Mouse (Mus musculus): ENCODE measurements around the gene Podxl2. TPM values are rescaled to one million over a fixed set of nuclear protein-coding genes. Genes with fewer than 3 reads are reported as not detected.

Gene Podxl2
- polyA plus RNA-seq, 1 experiment from 2014 or later, result 44.1 TPM

- Histone ChIP-seq H3K27me3 (replicated peaks) (peaks cover 6% of the 10 kb centered on the region; the same call in 1 of the 2 replicates), H3K4me3 (no peak overlapping the region), H3K9ac (no peak overlapping the region), H3K4me2 (no peak overlapping the region), H3K4me1 (peaks cover 25% of the 10 kb centered on the region), H3K9me3 (no peaks in the 10 kb centered on the region), H3K27ac (replicated peaks) (no peak overlapping the region), H3K36me3 (no peaks in the 10 kb centered on the region)
- ATAC-seq (ENCODE audit: extremely low read depth, insufficient number of reproducible peaks, low FRiP score, low TSS enrichment), result peak; percentile 66
- WGBS, result 33% methylated on average over 6 of the region's 6 CpGs
These were observed 48.3 kb downstream of the Podxl2 start for GRCm38 (mm10) chr6:88826545-88826944.

- peaks cover 6% of the 10 kb centered on the region; the same call in 1 of the 2 replicates for H3K27me3 ChIP-seq (replicated peaks)
- H3K4me2 ChIP-seq, result no peak overlapping the region
- H3K27ac ChIP-seq (replicated peaks), result no peak overlapping the region
- 48% methylated on average over 3 of the region's 3 CpGs for WGBS
- H3K9me3 ChIP-seq, result no peaks in the 10 kb centered on the region
- ATAC-seq (ENCODE audit: extremely low read depth, insufficient number of reproducible peaks, low FRiP score, low TSS enrichment), result no peak
- no peak overlapping the region for H3K4me3 ChIP-seq
- no peaks in the 10 kb centered on the region for H3K36me3 ChIP-seq
- no peak overlapping the region for H3K9ac ChIP-seq
- peaks cover 25% of the 10 kb centered on the region for H3K4me1 ChIP-seq
These were observed 48.8 kb downstream of the Podxl2 start for GRCm38 (mm10) chr6:88826088-88826487.

- Histone ChIP-seq H3K9me3 (no peaks in the 10 kb centered on the region), H3K27me3 (replicated peaks) (peaks cover 3% of the 10 kb centered on the region; the same call in 1 of the 2 replicates), H3K9ac (no peak overlapping the region), H3K4me2 (no peak overlapping the region), H3K4me3 (no peak overlapping the region), H3K36me3 (no peaks in the 10 kb centered on the region), H3K4me1 (peaks cover 35% of the 10 kb centered on the region), H3K27ac (replicated peaks) (no peak overlapping the region)
- ATAC-seq (ENCODE audit: extremely low read depth, insufficient number of reproducible peaks, low FRiP score, low TSS enrichment), result no peak
- 56% methylated on average over 7 of the region's 7 CpGs for WGBS
These were observed 50.7 kb downstream of the Podxl2 start for GRCm38 (mm10) chr6:88824183-88824582.

GRCm38 (mm10) chr6:88821901-88822300 is 52.9 kb downstream of the Podxl2 start:
- Histone ChIP-seq H3K4me2 (no peak overlapping the region), H3K4me1 (peaks cover 32% of the 10 kb centered on the region), H3K36me3 (no peaks in the 10 kb centered on the region), H3K9me3 (no peaks in the 10 kb centered on the region), H3K4me3 (no peak overlapping the region), H3K27ac (replicated peaks) (no peak overlapping the region), H3K9ac (no peak overlapping the region), H3K27me3 (replicated peaks) (0 out of 2 replicates have a peak, but pooled peaks cover 3% of the 10 kb centered on the region)
- 53% methylated on average over 11 of the region's 11 CpGs for WGBS
- ATAC-seq (ENCODE audit: extremely low read depth, insufficient number of reproducible peaks, low FRiP score, low TSS enrichment), result no peak

- Histone ChIP-seq H3K27ac (replicated peaks) (no peak overlapping the region), H3K4me1 (peaks cover 26% of the 10 kb centered on the region), H3K36me3 (no peaks in the 10 kb centered on the region), H3K27me3 (replicated peaks) (0 out of 2 replicates have a peak, but pooled peaks cover 3% of the 10 kb centered on the region), H3K4me3 (no peak overlapping the region), H3K4me2 (no peak overlapping the region), H3K9me3 (no peaks in the 10 kb centered on the region), H3K9ac (no peak overlapping the region)
- WGBS, result 89% methylated on average over 6 of the region's 6 CpGs
- ATAC-seq (ENCODE audit: extremely low read depth, insufficient number of reproducible peaks, low FRiP score, low TSS enrichment), result no peak
These were observed 53.5 kb downstream of the Podxl2 start for GRCm38 (mm10) chr6:88821294-88821693.

- peaks cover 22% of the 10 kb centered on the region for H3K4me1 ChIP-seq
- no peak overlapping the region for H3K4me2 ChIP-seq
- H3K36me3 ChIP-seq, result no peaks in the 10 kb centered on the region
- no peak overlapping the region for H3K27ac ChIP-seq (replicated peaks)
- 25% methylated on average over 3 of the region's 3 CpGs for WGBS
- no peak overlapping the region for H3K9ac ChIP-seq
- no peak for ATAC-seq (ENCODE audit: extremely low read depth, insufficient number of reproducible peaks, low FRiP score, low TSS enrichment)
- H3K27me3 ChIP-seq (replicated peaks), result 0 out of 2 replicates have a peak, but pooled peaks cover 3% of the 10 kb centered on the region
- H3K4me3 ChIP-seq, result no peak overlapping the region
- H3K9me3 ChIP-seq, result no peaks in the 10 kb centered on the region
These were observed 54.0 kb downstream of the Podxl2 start for GRCm38 (mm10) chr6:88820853-88821252.

GRCm38 (mm10) chr6:88816913-88817312 is 57.9 kb downstream of the Podxl2 start:
- no peaks in the 10 kb centered on the region for H3K9me3 ChIP-seq
- H3K9ac ChIP-seq, result no peak overlapping the region
- H3K36me3 ChIP-seq, result no peaks in the 10 kb centered on the region
- no peak overlapping the region for H3K4me3 ChIP-seq
- peaks cover 23% of the 10 kb centered on the region for H3K4me1 ChIP-seq
- H3K4me2 ChIP-seq, result no peak overlapping the region
- H3K27ac ChIP-seq (replicated peaks), result no peak overlapping the region
- ATAC-seq (ENCODE audit: extremely low read depth, insufficient number of reproducible peaks, low FRiP score, low TSS enrichment), result no peak
- WGBS, result 80% methylated on average over 3 of the region's 3 CpGs
- H3K27me3 ChIP-seq (replicated peaks), result no peaks in the 10 kb centered on the region

GRCm38 (mm10) chr6:88815489-88815888 is 59.4 kb downstream of the Podxl2 start:
- Histone ChIP-seq H3K9me3 (no peaks in the 10 kb centered on the region), H3K4me3 (no peak overlapping the region), H3K36me3 (no peaks in the 10 kb centered on the region), H3K4me2 (no peak overlapping the region), H3K9ac (no peak overlapping the region), H3K4me1 (peaks cover 20% of the 10 kb centered on the region), H3K27me3 (replicated peaks) (no peaks in the 10 kb centered on the region), H3K27ac (replicated peaks) (no peak overlapping the region)
- 73% methylated on average over 3 of the region's 3 CpGs for WGBS
- no peak for ATAC-seq (ENCODE audit: extremely low read depth, insufficient number of reproducible peaks, low FRiP score, low TSS enrichment)

- no peak overlapping the region for H3K9ac ChIP-seq
- 71% methylated on average over 3 of the region's 3 CpGs for WGBS
- H3K27ac ChIP-seq (replicated peaks), result no peak overlapping the region
- ATAC-seq (ENCODE audit: extremely low read depth, insufficient number of reproducible peaks, low FRiP score, low TSS enrichment), result no peak
- H3K9me3 ChIP-seq, result no peaks in the 10 kb centered on the region
- H3K27me3 ChIP-seq (replicated peaks), result no peaks in the 10 kb centered on the region
- H3K4me3 ChIP-seq, result no peak overlapping the region
- no peak overlapping the region for H3K4me2 ChIP-seq
- H3K4me1 ChIP-seq, result peaks cover 18% of the 10 kb centered on the region
- no peaks in the 10 kb centered on the region for H3K36me3 ChIP-seq
These were observed 59.8 kb downstream of the Podxl2 start for GRCm38 (mm10) chr6:88815036-88815435.

- H3K4me1 ChIP-seq, result peaks cover 26% of the 10 kb centered on the region
- H3K27me3 ChIP-seq (replicated peaks), result no peaks in the 10 kb centered on the region
- no peak overlapping the region for H3K4me3 ChIP-seq
- H3K27ac ChIP-seq (replicated peaks), result no peak overlapping the region
- H3K9me3 ChIP-seq, result no peaks in the 10 kb centered on the region
- 69% methylated on average over 10 of the region's 10 CpGs for WGBS
- no peaks in the 10 kb centered on the region for H3K36me3 ChIP-seq
- no peak for ATAC-seq (ENCODE audit: extremely low read depth, insufficient number of reproducible peaks, low FRiP score, low TSS enrichment)
- no peak overlapping the region for H3K4me2 ChIP-seq
- no peak overlapping the region for H3K9ac ChIP-seq
These were observed 61.0 kb downstream of the Podxl2 start for GRCm38 (mm10) chr6:88813832-88814231.

GRCm38 (mm10) chr6:88812886-88813285 is 62.0 kb downstream of the Podxl2 start:
- H3K27me3 ChIP-seq (replicated peaks), result no peaks in the 10 kb centered on the region
- no peak overlapping the region for H3K27ac ChIP-seq (replicated peaks)
- ATAC-seq (ENCODE audit: extremely low read depth, insufficient number of reproducible peaks, low FRiP score, low TSS enrichment), result no peak
- H3K36me3 ChIP-seq, result no peaks in the 10 kb centered on the region
- no peak overlapping the region for H3K4me2 ChIP-seq
- 72% methylated on average over 3 of the region's 3 CpGs for WGBS
- no peak overlapping the region for H3K9ac ChIP-seq
- no peaks in the 10 kb centered on the region for H3K9me3 ChIP-seq
- H3K4me1 ChIP-seq, result peaks cover 26% of the 10 kb centered on the region
- H3K4me3 ChIP-seq, result no peak overlapping the region

- Histone ChIP-seq H3K4me1 (peaks cover 26% of the 10 kb centered on the region), H3K27ac (replicated peaks) (0 out of 2 replicates have a peak overlapping the region, but pooled peaks have one; percentile 20), H3K9ac (no peak overlapping the region), H3K4me3 (no peak overlapping the region), H3K9me3 (no peaks in the 10 kb centered on the region), H3K4me2 (no peak overlapping the region), H3K27me3 (replicated peaks) (no peaks in the 10 kb centered on the region), H3K36me3 (no peaks in the 10 kb centered on the region)
- no peak for ATAC-seq (ENCODE audit: extremely low read depth, insufficient number of reproducible peaks, low FRiP score, low TSS enrichment)
- 53% methylated on average over 7 of the region's 7 CpGs for WGBS
These were observed 62.9 kb downstream of the Podxl2 start for GRCm38 (mm10) chr6:88811880-88812400.
